Mouse (Mus musculus) CD8-positive naive resting alpha-beta T cell, adult 2 months (primary cell): ENCODE data around the gene Akt1s1.

Experiments
- DNase-seq, 2 experiments: peaks; one replicate each; pipeline ENCODE4 v3.0.0; 2022; ENCODE audit warnings: low read depth in 2 of 2, low spot score in 2 of 2

The Akt1s1 gene

DNA sequence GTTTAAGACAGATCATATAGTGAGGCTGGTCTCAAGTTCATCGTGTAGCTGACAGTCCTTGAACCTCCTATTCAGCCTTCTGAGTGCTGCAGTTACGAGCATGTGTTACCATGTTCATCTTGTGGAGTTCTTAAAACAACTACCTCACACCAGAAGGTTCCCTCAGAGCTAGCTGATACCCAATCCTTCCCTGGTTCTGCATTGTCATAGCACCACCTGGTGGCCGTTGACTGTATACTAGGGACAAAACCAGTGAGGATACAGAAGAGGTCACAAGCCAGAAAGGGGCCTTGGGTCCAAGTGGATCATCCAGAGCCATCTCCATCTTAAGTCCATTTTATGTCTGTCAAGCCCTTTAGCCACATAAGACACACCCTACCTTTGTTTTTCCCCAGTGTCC, 23.9 kb upstream of the Akt1s1 start:
- peak; percentile 76 to 85 for DNase-seq

DNA sequence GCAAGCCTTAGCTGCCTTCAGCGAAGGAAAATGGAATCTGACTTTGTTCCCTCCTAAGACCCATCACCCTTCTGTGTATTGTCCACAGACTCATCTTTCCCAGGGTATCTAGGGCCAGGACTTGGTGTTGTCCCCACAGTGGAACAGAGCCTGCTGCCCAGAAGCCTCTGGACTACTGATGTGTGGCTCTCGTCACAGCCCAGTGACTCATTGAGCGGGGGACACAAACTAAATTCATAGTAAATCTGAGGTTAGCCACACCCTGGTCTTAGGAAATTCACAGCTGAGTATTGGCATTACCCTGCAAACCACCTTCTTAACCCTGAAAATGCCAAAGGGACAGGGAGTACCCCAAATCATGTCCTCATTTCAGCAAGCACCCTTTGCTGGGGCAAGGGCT, 22.0 kb upstream of the Akt1s1 start:
- DNase-seq, result no peak

DNA sequence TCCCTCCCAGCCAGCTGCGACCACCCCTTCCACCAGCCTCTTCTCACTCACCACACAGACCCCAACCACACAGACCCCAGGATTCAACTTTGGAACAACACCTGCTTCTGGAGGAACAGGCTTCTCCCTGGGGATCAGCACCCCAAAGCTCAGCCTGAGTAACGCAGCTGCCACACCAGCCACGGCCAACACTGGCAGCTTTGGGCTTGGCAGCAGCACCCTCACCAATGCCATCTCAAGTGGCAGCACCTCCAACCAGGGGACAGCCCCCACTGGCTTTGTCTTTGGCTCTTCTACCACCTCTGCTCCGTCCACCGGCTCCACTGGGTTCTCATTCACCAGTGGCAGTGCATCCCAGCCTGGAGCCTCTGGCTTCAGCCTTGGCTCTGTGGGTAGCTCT, 20.1 kb upstream of the Akt1s1 start:
- no peak for DNase-seq

DNA sequence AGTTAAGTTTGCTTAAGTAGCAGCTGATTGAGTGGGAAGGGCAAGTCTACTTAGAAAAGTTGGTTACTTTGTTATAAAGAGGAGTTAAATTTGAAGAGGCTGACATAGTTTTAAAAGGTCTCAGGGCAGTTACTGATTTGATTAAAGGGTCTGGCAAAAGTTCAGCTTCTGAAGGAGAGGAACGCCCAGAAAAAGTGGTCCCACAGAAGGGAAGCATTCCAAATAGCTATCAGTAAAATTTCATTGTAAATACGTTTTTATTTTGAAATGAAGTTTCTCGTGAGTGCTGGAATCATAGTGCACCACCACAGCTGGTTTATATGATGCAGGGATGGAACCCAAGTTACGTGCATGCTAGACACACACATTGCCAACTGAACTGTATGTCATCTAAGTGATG, 16.0 kb upstream of the Akt1s1 start:
- no peak for DNase-seq

DNA sequence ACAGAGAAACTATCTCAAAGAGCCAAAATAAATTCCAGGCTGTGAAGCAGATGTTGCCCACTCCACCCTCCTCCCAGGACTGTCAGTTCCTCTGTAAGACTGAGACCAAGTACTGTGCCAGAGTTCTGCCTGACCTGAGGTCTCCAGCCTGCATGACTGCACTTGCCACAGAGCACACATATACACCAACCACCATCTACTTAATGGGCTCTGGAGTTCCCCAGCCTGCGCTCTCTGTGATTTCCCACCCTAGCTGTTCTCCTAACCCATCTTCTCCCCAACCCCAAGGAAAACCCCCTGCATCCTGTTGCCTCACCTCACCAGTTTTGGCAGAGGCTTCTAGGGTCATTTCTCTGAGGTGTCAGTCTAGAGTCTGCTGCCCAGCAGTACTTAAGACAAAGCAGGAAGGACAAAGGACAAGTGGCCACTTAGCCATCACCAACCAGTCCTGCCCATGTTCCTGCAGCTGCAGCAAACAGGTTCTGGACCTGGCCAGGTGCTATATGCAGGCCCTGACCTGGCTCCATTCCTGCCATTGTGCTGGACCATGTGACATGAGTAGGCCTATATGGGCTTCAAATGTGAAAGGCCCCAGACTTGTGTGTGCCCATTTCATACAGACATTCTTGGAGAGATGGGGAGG, 13.3 kb upstream of the Akt1s1 start:
- no peak for DNase-seq

DNA sequence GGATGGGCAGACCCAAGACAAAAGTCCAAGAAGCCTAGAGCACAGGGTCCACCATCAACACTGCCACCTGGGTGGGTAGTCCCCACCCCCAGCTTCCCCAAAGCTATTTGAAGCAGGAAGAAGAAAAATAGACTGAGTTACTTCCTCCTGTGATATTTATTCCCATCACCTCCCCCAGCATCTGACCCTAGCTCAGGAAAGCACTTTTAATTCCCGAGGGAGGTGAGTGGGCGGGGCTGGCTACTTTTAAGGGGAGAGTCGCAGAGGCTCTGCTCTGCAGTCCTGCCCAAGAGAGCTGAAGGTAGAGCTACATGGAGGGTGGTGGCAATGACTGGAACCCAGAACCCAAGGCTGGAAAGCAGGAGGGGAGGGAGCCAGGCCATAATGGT, 12.8 kb upstream of the Akt1s1 start:
- DNase-seq, result no peak

DNA sequence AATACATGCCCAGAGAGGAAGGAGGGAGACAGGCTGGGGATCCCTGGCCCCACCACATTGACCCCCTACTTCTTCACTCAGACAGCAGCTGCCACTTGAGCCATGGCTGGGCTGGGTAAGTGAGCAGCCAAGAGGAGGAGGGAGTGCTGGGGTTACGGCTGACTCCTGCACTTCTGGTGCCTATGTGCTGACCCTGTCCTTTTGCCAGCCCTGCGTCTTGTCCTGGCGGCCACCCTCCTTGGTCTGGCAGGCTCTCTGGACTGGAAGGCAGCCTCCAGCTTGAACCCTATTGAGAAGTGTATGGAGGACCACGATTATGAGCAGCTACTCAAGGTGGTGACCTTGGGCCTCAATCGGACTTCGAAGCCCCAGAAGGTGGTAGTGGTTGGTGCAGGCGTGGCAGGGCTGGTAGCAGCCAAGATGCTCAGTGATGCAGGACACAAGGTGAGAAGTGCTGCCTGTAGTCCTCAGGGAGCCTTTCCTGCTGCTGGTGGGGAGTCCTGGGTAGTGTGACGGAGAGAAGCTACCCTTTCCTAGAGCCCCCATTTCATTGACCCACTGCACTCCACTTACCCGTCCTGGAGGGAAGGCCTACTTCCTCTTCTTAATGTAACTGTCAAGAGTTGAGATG, 12.3 kb upstream of the Akt1s1 start:
- no peak for DNase-seq

DNA sequence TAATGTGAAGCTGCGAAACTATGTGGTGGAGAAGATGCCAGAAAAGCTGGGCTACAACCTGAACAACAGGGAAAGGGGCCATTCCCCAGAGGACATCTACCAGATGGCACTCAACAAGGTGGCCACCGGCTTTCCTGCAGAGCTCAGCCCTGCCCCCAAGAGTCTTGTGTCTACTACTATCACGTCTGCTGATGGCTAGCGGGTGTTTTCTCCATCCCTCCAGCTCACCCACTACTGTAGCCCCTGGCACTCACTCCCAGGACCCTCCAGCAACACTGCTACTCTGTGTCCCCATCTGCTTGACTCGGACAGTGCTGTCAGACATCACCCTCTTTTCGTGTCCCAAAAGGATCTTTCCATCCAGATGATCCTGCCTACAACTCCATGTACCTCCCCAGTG, 10.7 kb upstream of the Akt1s1 start:
- no peak for DNase-seq

DNA sequence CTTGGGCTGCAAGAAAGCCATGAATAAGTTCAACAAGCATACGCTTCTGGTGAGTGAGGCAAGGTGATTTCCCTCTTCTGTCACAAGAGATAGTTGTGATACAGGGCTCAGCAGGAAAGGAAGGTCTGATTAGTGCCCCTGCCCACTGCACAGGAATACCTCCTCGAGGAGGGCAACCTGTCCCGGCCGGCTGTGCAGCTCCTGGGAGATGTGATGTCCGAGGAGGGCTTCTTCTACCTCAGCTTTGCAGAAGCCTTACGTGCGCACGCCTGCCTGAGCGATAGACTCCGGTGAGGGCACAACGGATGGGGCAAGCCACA, 9.7 kb upstream of the Akt1s1 start:
- no peak for DNase-seq

DNA sequence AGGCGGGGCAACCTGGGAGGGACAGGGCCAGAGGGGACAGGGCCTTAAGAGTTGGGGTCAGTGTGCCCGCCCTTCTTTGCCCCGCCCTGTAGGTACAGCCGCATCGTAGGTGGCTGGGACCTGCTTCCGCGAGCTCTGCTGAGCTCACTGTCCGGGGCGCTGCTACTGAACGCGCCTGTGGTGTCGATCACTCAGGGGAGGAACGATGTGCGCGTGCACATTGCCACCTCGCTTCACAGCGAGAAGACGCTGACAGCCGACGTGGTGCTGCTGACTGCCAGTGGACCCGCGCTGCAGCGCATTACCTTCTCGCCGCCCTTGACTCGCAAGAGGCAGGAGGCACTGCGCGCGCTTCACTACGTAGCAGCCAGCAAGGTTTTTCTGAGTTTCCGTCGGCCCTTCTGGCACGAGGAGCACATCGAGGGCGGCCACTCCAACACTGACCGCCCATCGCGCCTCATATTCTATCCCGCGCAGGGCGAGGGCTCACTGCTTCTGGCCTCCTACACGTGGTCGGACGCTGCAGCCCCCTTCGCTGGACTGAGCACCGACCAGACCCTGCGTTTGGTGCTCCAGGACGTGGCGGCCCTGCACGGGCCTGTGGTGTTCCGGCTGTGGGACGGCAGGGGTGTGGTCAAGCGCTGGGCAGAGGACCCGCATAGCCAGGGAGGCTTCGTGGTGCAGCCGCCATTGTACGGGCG, 9.2 kb upstream of the Akt1s1 start:
- DNase-seq, result peak; percentile 47 to 59

DNA sequence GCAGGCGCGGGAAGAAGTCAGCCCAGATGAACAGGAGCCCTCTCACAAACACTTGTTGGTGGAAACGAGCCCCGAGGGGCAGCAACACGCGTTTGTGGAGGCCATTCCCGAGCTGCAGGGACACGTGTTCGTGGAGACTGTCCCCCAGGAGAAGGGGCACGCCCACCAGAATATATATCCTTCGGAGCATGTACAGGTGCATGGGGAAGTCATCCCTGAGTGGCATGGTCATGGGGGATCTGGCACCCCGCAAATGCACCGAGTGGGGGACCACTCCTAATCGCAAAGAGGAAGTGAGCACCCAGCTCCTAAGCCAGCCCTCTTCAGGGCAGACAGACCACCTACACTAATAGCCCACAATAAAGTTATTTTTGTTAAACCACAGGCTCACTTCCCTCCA, 8.4 kb upstream of the Akt1s1 start:
- no peak for DNase-seq

DNA sequence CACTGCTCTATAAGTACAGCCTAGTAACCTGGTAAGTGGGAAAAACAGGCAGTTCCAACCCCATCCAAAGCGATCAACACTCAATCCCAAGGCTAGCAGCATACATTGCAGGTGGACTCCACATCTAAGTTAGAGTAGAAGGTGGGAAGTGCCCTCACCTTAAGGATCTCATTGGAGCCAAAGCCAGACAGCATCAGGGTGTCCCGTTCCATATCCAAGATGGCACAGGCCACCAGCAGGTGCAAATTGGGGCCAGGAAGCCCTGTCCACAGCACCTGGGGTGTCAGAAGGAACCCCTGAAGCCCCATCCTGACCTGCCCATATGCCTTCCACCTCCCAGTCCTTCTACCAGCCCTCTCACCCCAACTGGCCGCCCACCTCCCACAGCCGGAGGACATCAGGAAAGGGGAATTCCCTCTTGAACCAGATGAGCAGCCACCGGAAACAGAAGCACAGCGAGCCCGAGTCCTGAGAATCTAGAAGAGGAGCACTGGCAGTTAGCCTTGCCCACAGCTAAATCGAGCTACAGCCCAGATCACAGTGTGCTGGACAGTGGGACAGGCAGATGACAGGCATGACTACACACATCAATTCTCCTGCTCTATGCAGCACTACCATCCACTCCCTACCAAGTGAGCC, 6.8 kb upstream of the Akt1s1 start:
- no peak for DNase-seq

DNA sequence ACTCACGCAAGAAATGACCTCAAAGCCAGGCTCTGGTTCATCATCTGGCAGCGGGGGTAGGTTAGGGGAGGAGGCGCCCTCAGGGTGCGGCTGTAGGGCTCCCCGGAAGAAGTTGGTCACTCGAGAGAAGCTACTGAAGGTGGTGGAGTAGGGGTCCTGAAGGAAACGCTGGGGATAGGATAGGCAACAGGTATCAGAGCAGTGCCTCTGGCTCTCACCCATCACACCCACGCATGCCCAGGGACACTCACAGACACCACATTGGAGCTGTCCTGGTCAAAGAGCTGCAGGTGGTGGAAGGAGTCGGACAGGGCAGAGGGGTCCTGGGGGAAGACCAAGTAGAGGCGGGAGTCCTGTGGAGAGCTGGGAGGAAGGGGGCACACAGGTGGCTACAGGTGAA, 3.8 kb upstream of the Akt1s1 start:
- DNase-seq, result no peak

DNA sequence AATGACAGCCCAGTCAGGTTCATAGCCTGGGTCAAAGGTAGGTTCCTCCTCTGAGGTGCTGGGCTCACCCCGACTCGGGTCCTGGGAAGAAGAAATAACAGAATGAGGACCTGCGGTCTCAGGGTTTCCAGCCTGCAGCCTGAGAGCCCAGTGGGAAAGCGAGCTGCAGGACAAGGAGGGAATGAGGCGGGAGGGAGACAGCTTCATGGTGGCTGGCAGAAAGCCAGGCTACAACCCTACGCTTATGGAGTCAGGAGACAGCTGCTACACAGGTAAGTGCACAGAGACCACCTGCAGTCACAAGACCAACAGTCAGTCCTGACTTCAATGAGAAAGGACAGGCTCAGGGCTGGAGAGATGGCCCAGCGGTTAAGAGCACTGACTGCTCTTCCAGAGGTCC, 2.0 kb upstream of the Akt1s1 start:
- DNase-seq, result no peak

DNA sequence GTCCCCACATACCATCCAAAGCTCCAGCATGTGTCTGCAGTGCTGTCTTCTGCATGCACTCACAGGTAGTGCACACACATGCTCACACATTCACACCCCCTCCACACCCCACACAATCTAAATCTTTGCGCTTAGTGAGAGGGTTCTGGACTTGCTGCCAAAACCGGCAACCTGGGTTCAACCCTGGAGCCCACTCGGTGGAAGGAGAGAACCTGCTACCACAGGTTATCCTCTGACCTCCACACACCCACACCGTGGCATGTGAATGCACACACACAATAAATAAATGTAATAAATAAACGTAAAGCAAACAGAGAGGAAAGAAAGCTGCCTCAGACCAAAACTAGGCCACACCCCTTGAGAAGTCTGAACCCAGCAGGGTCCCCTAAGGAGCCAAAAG, 1.0 kb upstream of the Akt1s1 start:
- no peak for DNase-seq

DNA sequence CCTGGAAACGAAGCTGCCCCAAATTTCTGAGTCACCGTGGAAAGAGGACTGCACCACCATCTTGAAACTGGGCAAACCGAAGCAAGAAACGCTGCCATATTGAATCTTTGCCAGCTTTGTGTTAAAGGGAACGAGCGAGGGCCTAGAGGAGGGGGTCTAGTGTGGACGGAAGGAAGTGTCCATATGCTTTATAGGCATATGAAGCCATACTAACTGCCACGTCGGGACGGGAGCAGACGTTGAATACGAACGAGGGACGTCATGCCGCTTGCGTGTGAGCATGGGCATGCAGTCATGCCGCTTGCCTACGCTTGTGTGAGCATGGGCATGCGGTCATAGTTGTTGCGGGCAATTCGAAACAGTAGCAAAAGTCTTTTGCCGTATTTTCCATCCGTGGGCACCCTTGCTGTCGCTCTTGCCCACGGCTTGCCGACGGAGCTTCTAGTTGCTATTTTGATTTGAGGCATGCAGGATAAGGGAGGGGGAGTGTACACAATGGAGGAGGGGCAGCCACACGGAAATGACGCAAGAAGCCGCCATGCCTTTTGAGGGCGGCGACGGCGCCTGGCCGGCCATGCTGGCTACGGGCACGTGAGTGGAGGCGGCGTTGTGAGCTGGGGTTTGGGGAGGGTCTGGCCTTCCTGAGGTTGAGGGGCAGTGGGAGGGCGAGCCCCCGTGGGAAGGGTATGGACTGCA, 773 bp downstream of the Akt1s1 start:
- peak; percentile 80 to 84 for DNase-seq

DNA sequence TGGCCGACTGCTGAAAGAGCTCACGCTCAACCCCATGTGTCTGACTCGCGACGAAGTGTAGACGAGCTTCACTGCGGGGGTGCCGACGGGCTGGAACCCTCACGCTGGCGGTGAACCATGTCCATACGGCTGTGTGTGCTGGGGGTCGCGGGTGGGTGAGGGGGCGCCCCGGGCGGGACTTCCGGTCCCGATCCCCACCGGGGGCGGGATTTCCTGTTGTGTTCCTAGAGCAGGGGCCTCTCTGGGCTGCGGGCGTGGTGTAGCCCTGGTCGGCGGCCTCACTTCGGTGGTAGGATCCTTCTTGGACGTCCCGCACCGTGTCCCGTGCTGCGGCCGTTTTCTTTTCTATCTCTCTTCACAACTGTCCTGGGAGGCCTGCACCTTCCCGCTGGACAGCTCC, 1.4 kb downstream of the Akt1s1 start:
- DNase-seq, result no peak

DNA sequence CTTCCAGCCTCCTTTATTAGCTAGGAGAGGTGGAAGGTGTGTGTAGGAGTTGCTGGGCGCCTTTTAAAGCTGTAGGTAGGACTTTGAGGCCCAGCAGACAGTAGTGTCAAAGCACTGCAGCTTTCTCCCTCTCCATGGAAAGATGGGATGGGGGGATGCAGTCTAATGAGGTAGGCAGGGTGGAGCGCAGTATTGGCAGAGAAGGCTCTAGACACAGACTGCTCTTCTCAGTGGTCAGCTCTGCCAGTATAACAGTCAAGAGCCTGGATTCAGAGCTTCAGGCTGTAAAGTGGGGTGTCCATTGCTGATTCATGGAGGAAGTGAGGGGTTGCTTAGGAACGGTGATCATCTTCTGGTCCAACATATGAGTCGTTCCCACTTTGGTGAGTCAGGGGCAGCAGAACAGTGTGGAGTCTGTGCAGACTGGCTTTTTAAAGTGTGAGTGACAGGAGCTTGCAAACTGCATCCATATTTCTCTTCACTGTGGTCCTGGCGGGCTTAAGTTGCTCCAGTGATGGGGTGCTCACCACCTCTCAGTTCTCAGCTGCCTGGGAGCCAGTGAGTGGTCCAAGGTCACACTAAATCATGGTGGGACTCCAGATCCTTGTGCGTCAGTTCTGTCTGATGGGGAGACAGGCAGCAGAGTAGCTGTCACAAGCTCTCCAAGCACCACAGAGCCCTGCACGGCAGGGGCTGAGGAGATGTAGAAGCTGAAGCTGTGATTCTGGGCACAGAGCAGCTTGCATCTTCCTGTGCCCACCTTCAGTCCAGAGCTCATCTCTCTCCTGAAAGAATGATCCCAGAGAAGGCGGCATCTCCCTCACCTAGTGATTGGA, 2.2 kb downstream of the Akt1s1 start:
- no peak for DNase-seq

DNA sequence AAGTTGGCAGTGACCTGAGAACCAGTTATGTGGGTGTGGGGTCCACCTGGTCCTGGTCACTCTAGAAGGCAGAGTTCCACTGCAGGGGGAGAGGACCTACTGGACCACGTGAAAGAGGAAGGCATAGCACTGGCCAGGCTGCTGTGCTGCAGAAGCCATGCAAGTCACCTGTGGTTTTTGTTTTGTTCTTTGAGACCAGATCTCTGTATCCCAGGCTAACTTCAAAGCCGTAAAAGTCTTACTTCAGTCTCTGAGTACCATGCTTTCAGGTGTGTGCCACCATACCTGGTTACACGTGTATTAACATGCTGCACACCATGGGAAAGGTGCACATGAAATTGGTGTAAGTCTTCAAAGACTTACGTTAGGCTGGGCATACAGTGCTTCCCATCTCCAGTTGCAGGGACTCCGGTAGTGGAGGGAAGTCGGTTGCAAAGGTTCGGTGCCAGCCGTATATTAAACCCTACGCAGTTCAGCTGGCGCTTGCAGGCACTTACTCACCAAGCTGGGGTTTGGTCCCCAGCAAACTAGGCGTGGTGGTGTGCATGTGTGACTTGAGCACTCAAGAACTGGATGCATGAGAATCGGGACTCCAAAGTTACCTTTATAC, 2.9 kb downstream of the Akt1s1 start:
- DNase-seq, result no peak

DNA sequence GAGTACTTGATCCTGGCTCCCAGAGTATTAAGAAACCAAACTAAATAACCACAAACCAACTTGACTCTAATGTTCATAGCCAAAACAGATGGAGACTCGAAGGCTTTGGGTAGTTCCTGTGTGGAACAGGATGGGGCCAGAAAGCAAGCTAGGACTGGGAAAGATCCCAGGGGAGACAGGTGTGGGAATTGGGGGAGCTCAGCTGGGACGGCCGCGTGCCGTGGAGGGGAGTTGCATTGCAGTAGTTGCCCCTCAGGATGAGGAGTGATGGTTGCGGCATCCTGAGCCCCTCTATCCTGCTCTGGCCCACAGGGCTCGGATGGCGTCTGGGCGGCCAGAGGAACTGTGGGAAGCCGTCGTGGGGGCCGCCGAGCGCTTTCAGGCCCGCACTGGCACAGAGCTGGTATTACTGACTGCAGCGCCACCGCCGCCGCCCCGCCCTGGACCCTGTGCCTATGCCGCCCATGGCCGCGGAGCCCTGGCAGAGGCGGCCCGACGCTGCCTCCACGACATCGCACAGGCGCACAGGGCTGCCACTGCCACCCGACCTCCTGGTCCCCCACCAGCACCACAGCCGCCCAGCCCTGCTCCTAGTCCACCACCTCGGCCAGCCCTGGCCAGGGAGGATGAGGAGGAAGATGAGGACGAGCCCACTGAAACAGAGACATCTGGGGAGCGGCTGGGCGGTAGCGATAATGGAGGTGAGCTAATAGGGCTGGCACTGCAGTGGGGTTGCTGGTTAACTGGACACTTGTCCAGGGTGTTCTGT, 3.7 kb downstream of the Akt1s1 start:
- no peak for DNase-seq
